Mouse (Mus musculus) bone marrow, adult 2 months (tissue): ENCODE measurements around the gene Tmem38a.

Experiments used
- CTCF ChIP-seq: fragments of 200-500 bp; IDR thresholded peaks from 2 replicates; pipeline ENCODE4 v1.5.1; 2011; ENCODE audit warnings: low read length, control low read depth; ENCODE audit not compliant: control insufficient read depth, insufficient read depth
- POLR2A ChIP-seq: fragments of 200-500 bp; IDR thresholded peaks from 2 replicates; pipeline ENCODE4 v1.6.1; 2011; ENCODE audit warnings: low read depth, mild to moderate bottlenecking, control low read depth, low read length, borderline replicate concordance; ENCODE audit not compliant: control insufficient read depth

GRCm38 (mm10) chr8:72575915-72576314 is 4.1 kb downstream of the Tmem38a start:
- TF ChIP-seq CTCF (no peak), POLR2A (no peak)
